Mouse (Mus musculus) naive thymus-derived CD4-positive, alpha-beta T cell, adult 2 months (primary cell): ENCODE measurements at regions not wholly inside any gene's neighbourhood (a gene's known extent, or its start where the extent isn't known, plus 50 kb on each side); places are given as distances from the start of the nearest gene placed in this dataset.

Experiments used
- DNase-seq: peaks from one replicate; pipeline ENCODE4 v3.0.0-alpha.2; 2011; ENCODE audit warnings: low read depth

GRCm38 (mm10) chr7:79517581-79518337, 51.6 kb upstream of the Polg start:
- DNase-seq = no peak

DNA sequence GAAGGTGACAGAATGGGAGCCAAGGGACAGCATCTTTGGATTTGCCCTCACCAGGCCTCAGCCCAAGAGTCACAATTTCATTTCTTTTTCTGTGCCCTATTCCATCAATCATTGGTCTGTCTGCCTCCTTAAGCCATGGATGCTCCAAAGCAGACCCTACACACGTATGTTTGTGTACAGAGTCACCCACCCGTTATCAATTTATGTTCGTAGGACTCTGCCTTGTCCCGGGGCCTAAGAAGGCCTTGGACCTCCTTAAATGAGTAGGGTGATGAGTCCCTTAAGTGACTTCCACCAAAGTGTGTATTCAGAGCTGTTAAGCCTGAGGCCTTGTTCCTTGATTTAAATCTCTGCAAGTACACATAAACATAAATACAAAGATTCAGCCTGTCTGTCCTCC, 50.1 kb upstream of the Polg start:
- no peak for DNase-seq
